Mouse (Mus musculus): ENCODE data around the gene Polr2a.

Polr2a gene

GRCm38 (mm10) chr11:69758478-69758970 is at the start of gene Polr2a:
Polr2a (minus strand) TSS chr11:69758637.
- peak; percentile 94 to 97 for DNase-seq (ENCODE audit: low spot score in 2 of 2)

- DNase-seq (ENCODE audit: low spot score in 2 of 2), result no peak
These were observed 49.2 kb upstream of the Polr2a start for GRCm38 (mm10) chr11:69807641-69808040.

- no peak for DNase-seq (ENCODE audit: low spot score in 2 of 2)
These were observed 47.9 kb upstream of the Polr2a start for GRCm38 (mm10) chr11:69806378-69806777.

GRCm38 (mm10) chr11:69804972-69805909 is 46.8 kb upstream of the Polr2a start, which contains the start of gene Tmem102:
Tmem102 (minus strand) TSS chr11:69805624.
- DNase-seq (ENCODE audit: low spot score in 2 of 2), result no peak

GRCm38 (mm10) chr11:69804652-69804940 is 46.2 kb upstream of the Polr2a start:
- DNase-seq (ENCODE audit: low spot score in 2 of 2), result no peak

DNA sequence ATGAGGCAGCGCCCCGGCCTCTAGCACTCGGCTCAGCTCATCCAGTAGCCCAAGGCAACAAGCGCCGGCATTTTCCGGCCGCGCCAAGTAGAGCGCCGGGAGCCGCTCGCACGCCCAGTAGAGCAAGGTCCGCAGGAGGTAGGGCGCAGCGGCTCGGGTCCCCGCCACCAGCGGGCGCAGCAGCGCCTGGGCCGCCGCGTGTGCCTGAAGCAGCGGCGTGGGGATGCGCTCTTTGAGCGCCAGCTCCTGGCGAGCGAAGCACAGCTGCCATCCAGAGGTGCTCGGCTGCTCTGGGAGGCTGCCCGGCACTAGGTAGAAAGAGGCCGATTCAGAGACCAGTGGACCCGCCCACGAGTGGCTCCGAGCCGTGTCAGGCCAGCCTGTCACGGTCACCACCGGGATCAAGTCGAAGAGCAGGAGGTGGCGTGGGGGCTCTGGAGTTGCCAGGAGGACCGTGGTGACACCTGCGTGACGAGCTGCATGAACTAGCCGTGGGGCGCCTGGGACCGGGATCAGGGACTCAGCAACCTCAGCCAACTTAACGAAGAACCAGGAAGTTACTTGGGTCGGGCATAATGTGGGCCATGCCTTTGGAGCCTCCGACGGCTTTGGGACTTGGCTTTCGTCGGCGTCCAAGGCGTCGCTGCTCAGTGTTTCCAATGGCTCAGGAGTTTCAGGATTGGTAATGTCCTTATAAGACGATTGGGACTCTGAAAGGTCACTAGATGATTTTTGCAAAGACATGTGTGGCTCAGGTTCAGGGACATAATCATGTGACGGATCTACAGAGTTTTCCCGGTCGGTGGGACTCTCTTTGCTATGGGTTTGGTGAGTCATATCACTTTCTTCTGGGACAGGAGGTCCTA is 45.6 kb upstream of the Polr2a start:
- DNase-seq (ENCODE audit: low spot score in 2 of 2), result peak; percentile 48 to 63

DNA sequence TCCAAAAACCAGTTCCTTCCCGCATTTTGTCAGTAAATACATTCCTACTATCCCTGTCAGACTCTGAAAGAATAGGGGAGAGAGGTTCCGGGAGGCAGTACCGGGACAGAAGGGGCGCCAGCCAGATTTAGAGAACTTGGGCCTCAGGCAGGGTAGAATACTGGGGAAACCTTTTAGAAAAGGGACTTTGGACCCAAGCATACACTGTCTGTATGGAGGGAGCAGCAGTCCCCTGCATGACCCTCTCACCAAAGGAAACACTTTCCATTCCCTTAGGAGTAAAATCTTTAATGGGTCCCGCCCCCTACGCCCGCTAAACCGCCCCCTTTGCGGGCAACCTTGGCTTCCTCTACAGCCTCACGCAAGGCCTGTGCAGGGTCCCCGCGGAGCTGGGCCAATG is 44.9 kb upstream of the Polr2a start:
- no peak for DNase-seq (ENCODE audit: low spot score in 2 of 2)

GRCm38 (mm10) chr11:69802648-69803105 is 44.2 kb upstream of the Polr2a start:
- DNase-seq (ENCODE audit: low spot score in 2 of 2), result no peak

DNA sequence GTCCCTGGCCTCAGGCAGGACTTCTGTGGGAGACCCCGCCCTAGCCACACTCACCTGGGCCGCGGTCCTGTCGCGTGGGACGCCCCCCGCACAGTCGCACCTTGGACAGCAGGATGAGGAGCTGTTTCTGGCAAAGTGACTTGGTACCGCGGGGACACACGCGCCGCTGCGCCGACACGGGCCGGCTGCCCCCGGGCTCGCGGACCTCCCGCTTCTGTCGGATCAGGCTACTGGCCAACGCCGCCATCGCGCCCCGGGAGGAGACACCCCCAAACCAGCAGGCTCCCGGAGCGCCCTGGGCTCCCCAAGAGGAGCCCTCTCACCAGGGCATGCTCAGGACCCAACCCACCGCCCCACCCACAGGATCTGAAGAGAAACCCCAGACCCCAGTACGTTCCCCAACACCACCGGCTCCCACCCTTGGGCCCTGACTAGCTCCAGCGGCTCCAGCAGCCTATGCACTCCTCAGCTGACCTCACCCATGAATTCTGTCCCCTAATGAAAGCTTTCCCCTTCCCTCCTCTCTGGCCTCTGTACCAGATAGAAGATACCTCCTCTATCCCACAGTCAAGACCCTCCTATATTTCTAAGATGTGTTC is 43.0 kb upstream of the Polr2a start, which contains the start of gene Fgf11:
Gene Fgf11 (minus strand): TSS at position 479 of the 599 bp plus-strand sequence.
- DNase-seq (ENCODE audit: low spot score in 2 of 2), result no peak

DNA sequence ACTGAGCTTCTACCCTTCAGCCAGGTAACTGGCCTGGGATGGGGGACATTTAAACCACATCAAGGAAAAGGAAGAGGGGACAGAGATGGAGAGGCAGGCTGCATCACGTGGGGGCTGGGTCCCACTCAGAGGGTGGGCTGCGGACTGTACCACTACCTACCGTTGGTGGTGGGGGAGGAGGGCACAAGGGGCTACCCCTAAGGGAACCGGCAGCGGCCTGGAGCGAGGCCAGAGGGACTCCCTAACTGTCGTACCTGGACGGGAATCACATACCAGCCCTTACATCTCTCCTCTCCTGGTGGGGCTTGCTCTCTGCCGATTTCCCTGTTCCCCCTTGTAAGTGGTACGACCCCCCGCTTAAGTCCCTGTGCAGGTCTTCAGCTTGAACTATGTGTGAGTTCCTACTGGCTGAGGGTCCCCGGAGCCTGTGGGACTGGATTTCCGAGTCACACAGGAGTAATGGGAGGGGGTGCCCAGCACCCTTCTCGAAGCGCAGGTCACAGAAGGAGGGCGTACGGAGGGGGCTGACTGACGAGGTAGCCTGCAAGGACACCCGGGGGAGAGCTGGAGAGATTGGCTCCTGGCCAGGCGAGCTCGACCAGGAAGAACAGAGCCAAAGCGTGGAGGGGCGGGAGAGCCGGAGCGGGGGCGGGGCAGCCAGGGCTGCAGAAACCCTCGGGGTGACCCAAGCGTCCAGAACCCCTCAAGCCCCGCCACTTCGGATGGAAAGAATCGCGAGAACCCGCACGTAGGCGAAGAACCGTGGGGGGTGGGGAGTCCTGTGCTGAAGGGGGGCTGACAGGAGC is 42.2 kb upstream of the Polr2a start:
- no peak for DNase-seq (ENCODE audit: low spot score in 2 of 2)

GRCm38 (mm10) chr11:69800138-69800391 is 41.6 kb upstream of the Polr2a start:
- DNase-seq (ENCODE audit: low spot score in 2 of 2), result no peak

DNA sequence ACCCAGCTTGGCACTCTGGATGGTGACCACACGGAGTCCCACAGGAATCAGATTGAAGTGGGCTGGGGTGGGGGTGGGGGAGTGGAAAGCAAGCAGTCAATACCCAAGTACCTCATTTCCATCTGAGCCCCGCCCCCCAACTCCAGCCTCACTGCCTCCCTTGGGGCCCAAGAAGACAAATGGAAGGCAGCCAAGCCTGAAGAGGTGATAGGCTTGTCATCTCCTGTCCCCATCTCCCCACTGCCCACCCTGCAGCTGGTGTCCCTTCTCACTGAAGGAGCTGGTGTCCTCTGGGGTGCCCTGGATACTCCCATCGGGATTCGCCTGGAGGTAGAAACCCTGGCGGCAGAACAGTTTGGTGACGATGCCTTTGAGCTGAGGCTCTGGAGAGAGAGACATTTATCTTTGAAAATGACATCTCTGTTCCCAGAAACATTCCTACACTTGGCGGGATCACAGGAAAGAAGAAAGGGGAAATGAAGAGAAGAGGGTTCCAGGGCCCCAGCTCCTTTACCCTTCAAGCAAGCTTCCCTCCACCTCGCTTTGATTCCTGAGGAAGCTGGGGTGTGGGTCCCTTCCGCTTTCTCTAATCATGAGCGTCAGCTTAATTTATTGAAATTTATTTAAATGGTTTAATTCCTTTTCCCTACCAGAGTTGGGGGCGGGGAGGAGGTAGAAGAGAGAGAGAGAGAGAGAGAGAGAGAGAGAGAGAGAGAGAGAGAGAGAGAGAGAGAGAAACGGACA is 41.1 kb upstream of the Polr2a start:
- peak in 1 of 2 experiments; percentile 51 for DNase-seq (ENCODE audit: low spot score in 2 of 2)

DNA sequence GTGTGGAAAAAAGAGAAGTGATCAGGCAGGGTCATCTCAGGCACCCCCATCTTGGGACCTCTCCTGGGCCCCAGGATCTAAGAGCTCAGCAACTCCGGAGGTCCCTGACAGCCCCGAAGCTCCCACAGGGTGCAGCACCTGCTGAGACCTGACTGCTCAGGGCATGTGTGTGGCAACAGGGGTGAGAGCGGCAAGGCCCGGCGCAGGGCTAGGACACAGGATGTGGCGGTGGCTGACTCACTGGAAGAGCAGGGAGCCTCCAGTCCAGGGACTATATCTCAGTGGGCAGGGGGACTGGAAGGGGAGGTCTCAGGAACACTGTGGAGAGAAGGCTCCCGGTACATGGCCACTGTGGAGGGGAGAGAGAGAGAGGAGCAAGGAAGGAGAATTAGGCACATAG is 39.5 kb upstream of the Polr2a start:
- no peak for DNase-seq (ENCODE audit: low spot score in 2 of 2)

DNA sequence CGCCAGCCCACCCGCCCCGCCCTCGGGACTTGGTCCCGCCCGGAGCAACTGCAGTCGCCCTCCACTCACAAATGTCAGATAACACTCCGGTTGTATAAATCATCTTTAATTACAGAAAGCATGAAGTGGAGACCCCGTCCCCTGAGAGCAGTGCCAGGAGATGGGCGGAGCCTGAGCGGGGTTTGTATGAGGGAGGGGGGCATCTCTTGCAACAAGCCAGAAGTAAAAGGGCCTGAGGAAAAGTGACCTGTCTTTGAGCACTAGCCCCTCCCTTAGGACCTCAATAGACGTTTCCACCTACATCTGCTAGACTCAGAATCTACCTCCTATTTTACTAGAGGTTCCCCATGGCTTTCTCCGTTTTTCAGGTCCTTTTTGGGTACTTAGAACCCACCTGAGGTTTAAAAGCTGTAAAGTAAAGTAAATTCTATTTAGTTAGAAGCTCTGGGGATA is 37.6 kb upstream of the Polr2a start:
- no peak for DNase-seq (ENCODE audit: low spot score in 2 of 2)

DNA sequence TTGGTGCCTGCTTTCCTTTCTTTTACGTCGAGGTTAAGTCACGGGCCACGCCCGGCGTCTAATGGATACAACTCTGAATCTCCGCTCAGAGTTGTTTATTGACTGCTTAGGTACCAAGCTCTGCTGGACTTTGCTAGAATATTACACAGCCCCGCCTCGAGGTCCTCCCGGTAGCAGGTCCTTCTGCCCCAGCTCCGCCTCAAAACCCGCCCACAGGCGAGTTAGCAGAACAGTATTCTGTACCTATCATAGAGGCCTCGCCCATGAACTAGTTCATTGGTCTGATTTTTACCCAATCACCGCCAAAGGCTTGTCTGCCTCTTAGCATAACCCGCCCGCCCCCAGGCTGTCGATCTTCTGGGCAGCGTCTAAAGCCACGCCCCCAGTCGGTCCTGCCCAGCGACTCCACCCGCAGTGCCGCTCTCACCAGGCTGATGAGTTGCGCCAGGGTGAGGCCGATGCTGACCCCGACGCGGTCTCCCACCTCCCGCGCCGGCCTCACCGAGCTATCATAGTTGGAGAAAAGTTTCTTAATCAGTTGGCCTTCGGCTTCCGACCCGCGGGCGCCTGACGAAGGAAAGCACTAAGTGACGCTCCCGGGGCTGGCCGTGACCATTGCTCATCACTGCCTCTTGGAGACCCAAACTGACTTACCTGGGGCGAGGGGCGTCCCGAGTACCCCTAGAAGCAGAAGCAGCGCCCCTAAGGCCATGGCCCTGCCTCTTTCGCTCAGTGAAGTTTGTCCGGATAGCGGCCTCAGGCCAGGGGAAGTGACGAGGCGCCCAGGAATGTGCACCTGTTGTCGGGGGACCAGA is 36.9 kb upstream of the Polr2a start, which contains the start of gene Chrnb1:
Gene Chrnb1 (minus strand): TSS at position 776 of the 815 bp plus-strand sequence.
- DNase-seq (ENCODE audit: low spot score in 2 of 2), result peak; percentile 87 to 89

- DNase-seq (ENCODE audit: low spot score in 2 of 2), result no peak
These were observed 35.0 kb upstream of the Polr2a start for GRCm38 (mm10) chr11:69793429-69793828.

- no peak for DNase-seq (ENCODE audit: low spot score in 2 of 2)
These were observed 33.0 kb upstream of the Polr2a start for GRCm38 (mm10) chr11:69791420-69791819.

- DNase-seq (ENCODE audit: low spot score in 2 of 2), result no peak
These were observed 31.0 kb upstream of the Polr2a start for GRCm38 (mm10) chr11:69789431-69789830.

DNA sequence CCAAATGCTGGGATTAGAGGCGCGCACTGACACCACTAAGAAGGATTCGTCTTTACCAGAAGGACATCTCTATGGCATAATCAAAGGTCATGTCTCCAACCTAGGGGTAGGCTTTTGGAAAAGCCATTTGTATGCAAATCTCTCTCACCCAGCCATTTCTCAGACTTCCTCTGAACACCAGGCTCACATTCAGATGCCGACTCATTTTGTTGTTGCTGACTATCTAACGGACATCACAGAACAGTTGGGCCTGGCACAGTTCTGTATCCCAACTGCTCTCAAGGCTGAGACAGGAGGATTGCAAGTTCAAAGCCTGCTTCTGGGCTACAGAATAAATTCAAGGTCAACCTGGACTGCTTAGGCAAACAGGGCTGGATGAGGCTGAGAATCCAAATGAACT is 28.9 kb upstream of the Polr2a start:
- no peak for DNase-seq (ENCODE audit: low spot score in 2 of 2)

Measured in spleen, postnatal 14 days (tissue).